Comparison of ENCODE assay signal across 21 mouse cellular contexts in the genomic region with DNA sequence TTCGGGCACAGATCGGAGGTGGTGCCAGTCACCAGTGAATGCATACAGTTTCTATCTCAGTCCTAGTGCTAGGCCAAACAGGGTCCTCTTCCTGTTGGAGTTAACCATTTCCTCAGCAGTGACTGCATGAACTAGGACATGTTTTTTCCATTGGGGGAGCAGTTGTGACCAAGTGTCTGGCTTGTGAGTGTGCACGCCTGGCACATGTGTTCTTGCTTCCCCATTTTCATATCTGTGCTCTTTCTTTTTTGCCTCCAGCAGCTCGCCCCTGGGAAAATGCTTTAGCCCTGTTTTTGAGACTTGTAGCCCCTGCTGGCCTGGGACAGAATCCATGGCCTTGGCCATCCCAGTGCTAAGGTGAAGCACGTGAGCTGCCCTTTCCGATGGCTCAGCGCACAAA.
"Had no signal": no experiment of that assay in that cellular context is flagged by ENCODE, and none has a peak within 500 bp of the region (broad histone marks: within the 10 kb centered on the region; RNA-seq: fewer than 3 reads in every experiment).

No protein-coding gene starts in this region.

- H3K36me3 ChIP-seq: limb, embryonic 10.5 days; limb, embryonic 13.5 days; liver, embryonic 12.5 days; liver, embryonic 15.5 days; lung, embryonic 15.5 days; midbrain, embryonic 12.5 days; midbrain, embryonic 15.5 days; neural tube, embryonic 13.5 days had no signal

- H3K27me3 ChIP-seq: limb, embryonic 13.5 days; liver, embryonic 15.5 days; lung, embryonic 15.5 days; midbrain, embryonic 12.5 days; midbrain, embryonic 15.5 days had no signal

- H3K9me3 ChIP-seq: limb, embryonic 10.5 days; limb, embryonic 13.5 days; liver, embryonic 12.5 days; liver, embryonic 15.5 days; lung, embryonic 15.5 days; midbrain, embryonic 12.5 days; midbrain, embryonic 15.5 days; neural tube, embryonic 13.5 days had no signal

- DNase-seq: kidney, adult 2 months; kidney, postnatal 25 days; layer of hippocampus, adult 9-11 months; liver; lung, adult 18-20 months; lung, postnatal 10 days; lung, postnatal 36 days; thymus, adult 18-20 months; thymus, postnatal 14 days; thymus, postnatal 4 days had no signal

- ATAC-seq: liver, embryonic 12.5 days; midbrain, embryonic 15.5 days had no signal

- H3K27ac ChIP-seq: kidney, postnatal 0 days; layer of hippocampus, adult 2 months; limb, embryonic 10.5 days; limb, embryonic 13.5 days; liver, embryonic 12.5 days; liver, embryonic 15.5 days; lung, embryonic 15.5 days; midbrain, embryonic 12.5 days; midbrain, embryonic 15.5 days; neural tube, embryonic 13.5 days had no signal

- H3K9ac ChIP-seq: limb, embryonic 13.5 days; liver, embryonic 12.5 days; liver, embryonic 15.5 days; lung, embryonic 15.5 days; midbrain, embryonic 12.5 days; midbrain, embryonic 15.5 days; neural tube, embryonic 13.5 days had no signal

- H3K4me2 ChIP-seq: limb, embryonic 13.5 days; liver, embryonic 12.5 days; liver, embryonic 15.5 days; lung, embryonic 15.5 days; midbrain, embryonic 12.5 days; midbrain, embryonic 15.5 days; neural tube, embryonic 13.5 days had no signal

- H3K4me3 ChIP-seq: layer of hippocampus, adult 2 months; limb, embryonic 10.5 days; limb, embryonic 13.5 days; liver, embryonic 12.5 days; liver, embryonic 15.5 days; lung, embryonic 15.5 days; midbrain, embryonic 12.5 days; midbrain, embryonic 15.5 days; myocyte; neural tube, embryonic 13.5 days had no signal
